Mouse (Mus musculus) adipose tissue, adult 10 weeks (tissue): ENCODE results near the gene Ephx4. TPM values are rescaled to one million over a fixed set of nuclear protein-coding genes. Genes with fewer than 3 reads are reported as not detected.

ENCODE experiments used
- polyA plus RNA-seq: library from polyadenylated mRNA; stranded (reverse); fragments of 350-450 nt; fragmentation: Illumina TruSeq; extraction: RNeasy Lipid Tissue Mini Kit (QIAGEN cat#74804); gene quantifications from one replicate; pipeline ENCODE4 v1.2.3, GENCODE M21; 2014; ENCODE audit warnings: low read depth, low replicate concordance

Ephx4 gene
- polyA plus RNA-seq, result 1.4 TPM

GRCm38 (mm10) chr5:107402436-107402835 lies at the start of gene Ephx4:
Ephx4 (plus strand) TSS chr5:107402736.

GRCm38 (mm10) chr5:107431249-107431648 lies 28.7 kb downstream of the Ephx4 start, which contains the start of gene Lpcat2b:
Lpcat2b (plus strand) TSS chr5:107431549.

GRCm38 (mm10) chr5:107437464-107438281 lies 35.1 kb downstream of the Ephx4 start, which contains the start of gene Btbd8:
Btbd8 (plus strand) TSS chr5:107437997.

Other genes with a start within 250 kb of the Ephx4 start
- 28.6 TPM for gene Tgfbr3, start 113.1 kb upstream of the Ephx4 start, polyA plus RNA-seq
- gene Brdt, start 71.6 kb upstream of the Ephx4 start, polyA plus RNA-seq, result 4.5 TPM
- gene Lpcat2b, start 28.8 kb downstream of the Ephx4 start, polyA plus RNA-seq, result 2.5 TPM
- gene Btbd8, start 35.3 kb downstream of the Ephx4 start, polyA plus RNA-seq, result 5.2 TPM
- gene Gm42669, start 104.9 kb downstream of the Ephx4 start, polyA plus RNA-seq, result 0.12 TPM
- not detected for gene 1700028K03Rik, start 132.0 kb downstream of the Ephx4 start, polyA plus RNA-seq
- 10.5 TPM for gene Rpap2, start 194.6 kb downstream of the Ephx4 start, polyA plus RNA-seq
- gene Glmn, start 195.2 kb downstream of the Ephx4 start, polyA plus RNA-seq, result 8.4 TPM